8 mouse cellular contexts compared by ENCODE assay signal in the genomic region with DNA sequence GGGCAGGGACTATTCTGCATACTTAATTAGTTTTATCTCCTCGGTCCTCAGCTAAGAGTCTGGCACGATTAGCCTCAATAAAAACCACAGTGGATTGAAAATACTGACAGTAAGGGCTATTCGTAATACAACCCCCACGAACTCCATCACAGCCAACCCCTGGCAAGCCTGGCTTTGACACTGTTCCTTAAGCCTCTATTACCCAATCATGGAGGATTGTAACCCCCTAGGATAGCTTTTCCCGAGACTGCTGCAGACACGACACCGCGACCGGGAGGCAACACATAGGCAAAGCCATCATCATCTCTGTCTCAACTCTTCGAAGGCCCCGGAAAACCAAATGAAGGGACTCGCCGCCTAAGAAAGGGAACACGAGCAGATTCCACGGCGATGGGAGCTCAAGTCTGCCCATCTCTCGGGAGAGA. TPM values are rescaled to one million over a fixed set of nuclear protein-coding genes. Genes with fewer than 3 reads are reported as not detected.
DNase-seq lines count a peak whose midpoint lies in the region; ATAC-seq and TF ChIP-seq lines count a peak whose summit lies in the region.

No protein-coding gene starts in this region.

- peak overlapping the region; percentile 78 for H3K4me2 ChIP-seq in embryonic facial prominence, embryonic 14.5 days (ENCODE audit: low read depth, low read length)
- H3K4me2 ChIP-seq in limb, embryonic 12.5 days = peak overlapping the region; percentile 66
- peak overlapping the region; percentile 85 for H3K4me2 ChIP-seq in neural tube, embryonic 13.5 days

- TF ChIP-seq CTCF in gastrocnemius, adult 2 months (IDR thresholded peaks at IDR 0.05) = no peak

- peaks cover 25% of the 10 kb centered on the region for H3K36me3 ChIP-seq in embryonic facial prominence, embryonic 14.5 days (ENCODE audit: control insufficient read depth, insufficient read depth, low read length)
- H3K36me3 ChIP-seq in limb, embryonic 12.5 days = peaks cover 24% of the 10 kb centered on the region
- H3K36me3 ChIP-seq in neural tube, embryonic 13.5 days = peaks cover 18% of the 10 kb centered on the region

- H3K27ac ChIP-seq in gastrocnemius, adult 2 months = peak overlapping the region; percentile 98
- H3K27ac ChIP-seq in embryonic facial prominence, embryonic 14.5 days (replicated peaks; ENCODE audit: low read depth, low read length) = peak overlapping the region; percentile 97
- peak overlapping the region; percentile 94 for H3K27ac ChIP-seq in limb, embryonic 12.5 days
- H3K27ac ChIP-seq in neural tube, embryonic 13.5 days (replicated peaks) = peak overlapping the region; percentile 95

- peak overlapping the region; percentile 99 for H3K4me3 ChIP-seq in gastrocnemius, adult 2 months
- peak overlapping the region; percentile 97 for H3K4me3 ChIP-seq in embryonic facial prominence, embryonic 14.5 days (ENCODE audit: low read depth, low read length)
- peak overlapping the region; percentile 86 for H3K4me3 ChIP-seq in limb, embryonic 12.5 days (replicated peaks)
- peak overlapping the region; percentile 89 for H3K4me3 ChIP-seq in neural tube, embryonic 13.5 days

- no peak for DNase-seq in gastrocnemius, adult 2 months
- no peak for DNase-seq in gastrocnemius, postnatal 36 days
- DNase-seq in 416B (ENCODE audit: low read depth) = peak; percentile 51
- peak; percentile 23 for DNase-seq in embryonic facial prominence, embryonic 14.5 days (ENCODE audit: low spot score)
- DNase-seq in gastrocnemius, postnatal 25 days = no peak
- no peak for DNase-seq in cerebellum, adult 9-10 months

- no peak for ATAC-seq in embryonic facial prominence, embryonic 14.5 days (ENCODE audit: low read depth)
- no peak for ATAC-seq in limb, embryonic 12.5 days (ENCODE audit: insufficient number of reproducible peaks, insufficient read depth, low FRiP score, low TSS enrichment, low read depth)
- ATAC-seq in neural tube, embryonic 13.5 days (ENCODE audit: low read depth) = no peak

- WGBS in embryonic facial prominence, embryonic 14.5 days = 2% methylated on average over 17 of the region's 17 CpGs
- under 1% methylated on average over 17 of the region's 17 CpGs for WGBS in limb, embryonic 12.5 days
- under 1% methylated on average over 17 of the region's 17 CpGs for WGBS in neural tube, embryonic 13.5 days

- peak overlapping the region; percentile 92 for H3K9ac ChIP-seq in embryonic facial prominence, embryonic 14.5 days (ENCODE audit: low read depth, low read length)
- peak overlapping the region; percentile 94 for H3K9ac ChIP-seq in limb, embryonic 12.5 days (replicated peaks)
- H3K9ac ChIP-seq in neural tube, embryonic 13.5 days = peak overlapping the region; percentile 93

- no peaks in the 10 kb centered on the region for H3K9me3 ChIP-seq in embryonic facial prominence, embryonic 14.5 days (ENCODE audit: control insufficient read depth, low read length)
- no peaks in the 10 kb centered on the region for H3K9me3 ChIP-seq in limb, embryonic 12.5 days
- no peaks in the 10 kb centered on the region for H3K9me3 ChIP-seq in neural tube, embryonic 13.5 days

- H3K27me3 ChIP-seq in embryonic facial prominence, embryonic 14.5 days (replicated peaks; ENCODE audit: control insufficient read depth, insufficient read depth, low read length) = no peaks in the 10 kb centered on the region
- H3K27me3 ChIP-seq in limb, embryonic 12.5 days = no peaks in the 10 kb centered on the region
- no peaks in the 10 kb centered on the region for H3K27me3 ChIP-seq in neural tube, embryonic 13.5 days

- intact Hi-C loops in gastrocnemius, adult 2 months (cut with DNase I) = no loop called here
- intact Hi-C loops in gastrocnemius, postnatal 36 days (cut with DNase I) = loop anchor here (5.0 kb wide), 1 partner anchor 48 kb away; the partner anchor contains the start of gene Ddx21

- peaks cover 11% of the 10 kb centered on the region for H3K4me1 ChIP-seq in embryonic facial prominence, embryonic 14.5 days (ENCODE audit: control insufficient read depth, insufficient read depth, low read length)
- peaks cover 13% of the 10 kb centered on the region for H3K4me1 ChIP-seq in limb, embryonic 12.5 days (replicated peaks)
- peaks cover 20% of the 10 kb centered on the region for H3K4me1 ChIP-seq in neural tube, embryonic 13.5 days (replicated peaks)

RNA-seq across cellular contexts. Expression of gene Ddx50, which starts 0.6 kb away (rescaled TPM):
- 10 to 100 TPM; 47.9 to 50.7 TPM for total RNA-seq in gastrocnemius, adult 2 months (2021)
- total RNA-seq in gastrocnemius, postnatal 36 days (2021) = 10 to 100 TPM; 40.0 to 43.3 TPM
- polyA plus RNA-seq in embryonic facial prominence, embryonic 14.5 days (2014; fragmentation: Nextera tagmentation; extraction: Ambion mirVana) = 149 and 153 TPM in 2 replicates
- 178 and 180 TPM in 2 replicates for polyA plus RNA-seq in limb, embryonic 12.5 days (2016; fragmentation: Nextera tagmentation; extraction: Ambion mirVana)
- 88.3 and 96.9 TPM in 2 replicates for polyA plus RNA-seq in neural tube, embryonic 13.5 days (2015; fragmentation: Nextera tagmentation; extraction: Ambion mirVana)
- total RNA-seq in gastrocnemius, postnatal 25 days (2021) = 10 to 100 TPM; 39.1 to 42.2 TPM

RNA-seq across cellular contexts. Expression of gene Ddx21, which starts 48.3 kb away (rescaled TPM):
- 10 to 100 TPM; 31.3 to 34.7 TPM for total RNA-seq in gastrocnemius, adult 2 months (2021)
- 10 to 100 TPM; 23.1 to 34.2 TPM for total RNA-seq in gastrocnemius, postnatal 36 days (2021)
- polyA plus RNA-seq in embryonic facial prominence, embryonic 14.5 days (2014; fragmentation: Nextera tagmentation; extraction: Ambion mirVana) = 25.8 and 27.2 TPM in 2 replicates
- polyA plus RNA-seq in limb, embryonic 12.5 days (2016; fragmentation: Nextera tagmentation; extraction: Ambion mirVana) = 27.9 and 29.0 TPM in 2 replicates
- polyA plus RNA-seq in neural tube, embryonic 13.5 days (2015; fragmentation: Nextera tagmentation; extraction: Ambion mirVana) = 14.9 and 17.1 TPM in 2 replicates
- 10 to 100 TPM; 24.8 to 28.4 TPM for total RNA-seq in gastrocnemius, postnatal 25 days (2021)

Comparison
In these comparisons a context has a peak if more than half of its experiments do, and no peak if none do; other contexts are left out.
1. DNase-seq: peak in 416B (single experiment) and embryonic facial prominence, embryonic 14.5 days (single experiment); none in gastrocnemius, adult 2 months (single experiment), gastrocnemius, postnatal 36 days (0 of 2), gastrocnemius, postnatal 25 days (single experiment) and cerebellum, adult 9-10 months (single experiment).
2. Peak in every context shown above with its lines, with median percentiles within 50 percentile points of each other: H3K27ac ChIP-seq, H3K4me3 ChIP-seq, H3K4me2 ChIP-seq and H3K9ac ChIP-seq.